Mouse (Mus musculus): ENCODE data around the gene Tyr. TPM values are rescaled to one million over a fixed set of nuclear protein-coding genes. Genes with fewer than 3 reads are reported as not detected.
"Not testable (repeated sequence)": the region's sequence is repeated elsewhere in the genome, so short reads cannot be mapped to it uniquely, and the experiment has no call there.

Gene Tyr
- 0.14 TPM in 1 of 2 replicates, not detected in the other for polyA plus RNA-seq (2016; fragmentation: Nextera tagmentation; extraction: Ambion mirVana)

DNA sequence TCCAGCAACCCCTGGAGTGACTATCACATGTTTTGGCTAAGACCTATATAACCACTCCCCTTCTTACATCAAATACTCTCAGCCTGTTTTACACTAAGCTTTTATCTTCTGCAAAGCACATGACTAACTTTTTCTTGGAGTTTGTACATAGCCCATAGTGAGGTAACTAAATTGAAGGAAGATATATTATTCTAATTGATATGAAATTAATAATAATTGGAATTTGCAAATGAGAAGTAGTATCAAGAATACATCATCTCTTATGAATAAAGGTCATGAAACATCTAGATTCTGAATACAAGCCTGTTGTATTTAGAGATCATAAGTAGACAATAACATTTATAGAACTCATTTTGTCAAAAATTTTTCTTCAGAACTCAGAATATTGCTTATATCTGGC lies at the start of gene Tyr:
Gene Tyr (minus strand): TSS at position 101 of the 400 bp plus-strand sequence.
- no peaks in the 10 kb centered on the region for H3K36me3 ChIP-seq
- no peaks in the 10 kb centered on the region for H3K27me3 ChIP-seq
- H3K4me1 ChIP-seq = no peaks in the 10 kb centered on the region
- H3K9me3 ChIP-seq = no peaks in the 10 kb centered on the region
- H3K4me3 ChIP-seq = no peak within 1 kb of the TSS
- no peak within 1 kb of the TSS for H3K9ac ChIP-seq (replicated peaks)
- H3K4me2 ChIP-seq (replicated peaks) = no peak within 1 kb of the TSS
- ATAC-seq (ENCODE audit: low FRiP score, low read depth) = no peak
- no peak within 1 kb of the TSS for H3K27ac ChIP-seq (replicated peaks)

DNA sequence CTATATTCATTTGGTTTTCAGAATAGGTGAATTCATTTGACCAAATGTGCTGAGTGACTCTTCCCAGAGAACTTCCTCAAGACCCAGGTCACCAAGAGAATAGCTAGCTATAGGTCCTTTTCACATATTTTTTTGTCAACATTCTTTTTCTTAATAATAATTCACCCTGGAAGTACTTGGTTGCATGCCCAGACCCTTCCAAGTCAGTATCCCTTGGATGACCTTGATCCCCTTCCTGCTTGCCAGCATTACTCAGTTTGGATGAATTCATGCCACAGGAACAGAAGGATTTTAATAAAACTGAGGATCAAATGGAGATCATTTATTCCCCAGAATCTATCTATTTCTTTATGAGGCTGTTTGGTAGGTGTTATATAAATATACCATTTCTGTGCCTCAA lies 45.7 kb upstream of the Tyr start:
- Histone ChIP-seq H3K27ac (replicated peaks) (no peak overlapping the region), H3K9me3 (no peaks in the 10 kb centered on the region), H3K9ac (replicated peaks) (no peak overlapping the region), H3K4me3 (no peak overlapping the region), H3K4me1 (no peaks in the 10 kb centered on the region), H3K36me3 (no peaks in the 10 kb centered on the region), H3K4me2 (replicated peaks) (no peak overlapping the region), H3K27me3 (no peaks in the 10 kb centered on the region)
- no peak for ATAC-seq (ENCODE audit: low FRiP score, low read depth)

DNA sequence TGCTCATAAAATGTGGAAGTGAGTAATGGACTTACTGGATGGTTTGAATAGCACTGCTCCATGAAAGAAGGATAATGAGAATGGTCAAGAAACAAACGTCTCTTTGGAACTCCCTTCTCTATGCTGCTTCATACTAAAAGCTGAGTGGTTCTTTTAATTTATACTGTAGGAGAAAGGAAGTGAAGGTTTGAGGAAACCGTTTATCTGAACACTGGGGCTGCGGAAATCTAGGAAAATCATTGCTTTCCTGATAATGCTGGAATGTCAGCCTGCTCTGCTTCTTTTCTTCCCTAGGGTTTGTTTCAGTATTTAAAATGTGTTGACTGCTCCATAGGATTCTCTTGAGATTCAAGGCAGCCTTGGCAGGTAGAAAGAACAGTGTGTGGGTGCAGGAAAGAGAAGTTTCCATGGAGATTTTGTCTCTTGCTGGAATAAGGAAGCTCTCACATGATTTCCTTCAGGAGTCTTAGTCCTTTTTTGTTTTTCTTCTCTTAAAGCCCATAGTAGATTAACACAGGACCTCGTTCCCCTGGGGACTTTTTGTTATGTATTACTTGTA lies 891 bp upstream of the Tyr start:
- Histone ChIP-seq H3K4me2 (replicated peaks) (no peak overlapping the region), H3K27me3 (no peaks in the 10 kb centered on the region), H3K9me3 (no peaks in the 10 kb centered on the region), H3K36me3 (no peaks in the 10 kb centered on the region), H3K27ac (replicated peaks) (no peak overlapping the region), H3K4me3 (no peak overlapping the region), H3K4me1 (no peaks in the 10 kb centered on the region), H3K9ac (replicated peaks) (no peak overlapping the region)
- ATAC-seq (ENCODE audit: low FRiP score, low read depth) = no peak
- 14% methylated on average over 4 of the region's 4 CpGs for WGBS

DNA sequence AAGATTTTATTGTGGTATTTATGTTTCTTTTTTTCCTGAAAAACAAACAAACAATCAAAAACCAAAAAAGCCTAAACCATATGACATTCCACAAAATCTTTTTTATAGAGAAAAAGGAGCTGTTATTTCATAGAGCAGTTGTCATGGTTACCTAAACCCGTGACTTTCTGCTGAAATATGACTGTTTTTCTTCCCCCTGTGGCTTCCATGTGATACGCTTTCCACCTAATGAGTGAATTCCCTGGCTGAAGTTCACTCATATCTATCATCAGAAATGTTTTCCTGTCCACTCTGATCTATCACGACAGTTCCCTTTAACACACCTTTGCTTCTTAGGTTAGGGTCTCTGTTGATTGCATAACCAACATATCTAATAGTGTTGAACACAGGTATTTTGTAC lies 5.3 kb downstream of the Tyr start:
- H3K4me3 ChIP-seq = no peak overlapping the region
- H3K9me3 ChIP-seq = no peaks in the 10 kb centered on the region
- no peaks in the 10 kb centered on the region for H3K27me3 ChIP-seq
- H3K36me3 ChIP-seq = no peaks in the 10 kb centered on the region
- no peak overlapping the region for H3K9ac ChIP-seq (replicated peaks)
- no peak for ATAC-seq (ENCODE audit: low FRiP score, low read depth)
- H3K4me1 ChIP-seq = no peaks in the 10 kb centered on the region
- no peak overlapping the region for H3K4me2 ChIP-seq (replicated peaks)
- H3K27ac ChIP-seq (replicated peaks) = no peak overlapping the region
- WGBS = 81% methylated on average over 3 of the region's 3 CpGs

DNA sequence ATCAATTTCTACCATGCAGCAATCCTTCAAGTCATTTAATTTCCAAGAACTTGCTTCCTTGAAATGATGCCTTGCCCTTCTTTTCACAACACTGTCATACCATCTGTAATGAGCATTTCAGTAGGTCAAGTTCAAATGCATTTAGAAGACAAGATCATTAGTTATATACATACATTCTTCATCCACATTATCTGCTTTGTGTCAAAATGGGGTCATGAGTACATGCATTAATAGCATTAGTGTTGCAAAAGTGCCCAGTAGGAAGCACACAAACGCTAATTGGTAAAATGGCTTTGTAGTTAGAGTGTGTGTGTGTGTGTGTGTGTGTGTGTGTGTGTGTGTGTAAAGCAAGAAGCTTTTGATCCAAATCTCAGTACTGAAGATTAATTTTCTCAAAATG lies 80.0 kb downstream of the Tyr start:
- Histone ChIP-seq H3K27ac (replicated peaks) (no peak overlapping the region), H3K4me1 (no peaks in the 10 kb centered on the region), H3K9me3 (no peaks in the 10 kb centered on the region), H3K4me3 (no peak overlapping the region), H3K9ac (replicated peaks) (no peak overlapping the region), H3K27me3 (no peaks in the 10 kb centered on the region), H3K4me2 (replicated peaks) (no peak overlapping the region), H3K36me3 (no peaks in the 10 kb centered on the region)
- 76% methylated on average over 1 of the region's 1 CpGs for WGBS
- no peak for ATAC-seq (ENCODE audit: low FRiP score, low read depth)

DNA sequence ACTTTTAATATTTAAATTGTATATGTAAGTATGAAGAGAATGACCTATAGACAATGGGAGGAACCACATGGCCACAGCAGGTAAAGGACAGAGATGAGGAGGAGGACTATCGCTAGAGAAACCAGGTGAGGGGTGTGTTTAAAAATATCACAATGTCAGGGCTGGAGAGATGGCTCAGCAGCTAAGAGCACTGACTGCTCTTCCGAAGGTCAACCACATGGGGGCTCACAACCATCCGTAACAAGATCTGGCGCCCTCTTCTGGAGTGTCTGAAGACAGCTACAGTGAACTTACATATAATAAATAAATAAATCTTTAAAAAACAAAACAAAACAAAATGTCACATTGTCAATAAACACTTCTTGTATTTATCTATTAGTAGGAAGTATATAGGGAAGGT lies 81.9 kb downstream of the Tyr start:
- not testable (repeated sequence) for H3K4me2 ChIP-seq (replicated peaks); ATAC-seq (ENCODE audit: low FRiP score, low read depth); H3K9me3 ChIP-seq; H3K9ac ChIP-seq (replicated peaks); H3K36me3 ChIP-seq; H3K27me3 ChIP-seq; H3K27ac ChIP-seq (replicated peaks); H3K4me3 ChIP-seq; H3K4me1 ChIP-seq
- 14% methylated on average over 4 of the region's 4 CpGs for WGBS

DNA sequence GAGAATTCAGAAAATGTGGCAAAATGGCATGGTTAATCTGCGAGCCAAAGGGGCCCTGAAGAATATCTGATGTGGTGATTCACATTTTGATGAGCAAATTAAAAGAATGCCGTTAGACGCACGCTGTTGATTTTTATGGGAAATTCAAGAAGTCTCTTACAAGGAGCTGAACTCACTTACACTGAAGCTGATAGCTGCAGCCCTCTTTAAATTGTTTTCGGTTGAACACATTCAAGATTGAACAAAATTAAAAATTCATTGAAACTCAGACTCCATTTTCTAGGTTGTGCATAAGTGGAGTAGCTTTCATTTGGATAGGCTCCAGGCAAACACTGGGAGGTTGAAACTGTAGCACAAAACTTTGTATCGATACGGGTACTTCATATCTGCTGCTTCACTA lies 96.3 kb downstream of the Tyr start:
- 94% methylated on average over 7 of the region's 7 CpGs for WGBS
- Histone ChIP-seq H3K27me3 (no peaks in the 10 kb centered on the region), H3K36me3 (no peaks in the 10 kb centered on the region), H3K4me2 (replicated peaks) (no peak overlapping the region), H3K9me3 (no peaks in the 10 kb centered on the region), H3K27ac (replicated peaks) (no peak overlapping the region), H3K9ac (replicated peaks) (no peak overlapping the region), H3K4me1 (no peaks in the 10 kb centered on the region), H3K4me3 (no peak overlapping the region)
- no peak for ATAC-seq (ENCODE audit: low FRiP score, low read depth)

DNA sequence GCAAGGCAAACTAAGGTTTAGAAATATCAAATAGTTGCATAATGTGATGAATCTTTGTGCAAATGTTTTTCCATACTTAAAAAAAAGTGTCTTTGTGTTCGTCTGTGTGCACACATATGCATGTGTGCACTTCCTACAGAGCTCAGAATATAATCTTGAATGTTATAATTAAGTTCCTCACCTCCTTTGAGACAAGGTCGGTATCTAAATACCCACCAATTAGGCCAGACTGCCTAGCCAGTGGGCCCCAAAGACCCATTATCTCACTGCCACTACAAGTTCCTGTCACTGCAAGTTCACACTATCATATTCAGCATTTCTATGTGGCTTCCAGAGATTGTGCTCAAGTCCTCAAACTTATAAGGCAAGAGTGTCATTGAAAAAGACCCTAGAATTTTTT lies 118.4 kb downstream of the Tyr start:
- Histone ChIP-seq H3K9ac (replicated peaks) (no peak overlapping the region), H3K27me3 (no peaks in the 10 kb centered on the region), H3K27ac (replicated peaks) (no peak overlapping the region), H3K9me3 (no peaks in the 10 kb centered on the region), H3K4me2 (replicated peaks) (no peak overlapping the region), H3K36me3 (no peaks in the 10 kb centered on the region), H3K4me3 (no peak overlapping the region), H3K4me1 (no peaks in the 10 kb centered on the region)
- 61% methylated on average over 2 of the region's 2 CpGs for WGBS
- ATAC-seq (ENCODE audit: low FRiP score, low read depth) = no peak

Other genes starting within 250 kb of the Tyr start
- gene Nox4, start 247.4 kb downstream of the Tyr start, polyA plus RNA-seq (2016; fragmentation: Nextera tagmentation; extraction: Ambion mirVana) = 3.6 TPM in 2 replicates
- 0.84 and 1.6 TPM in 2 replicates for gene Grm5, start 90.7 kb upstream of the Tyr start, polyA plus RNA-seq (2016; fragmentation: Nextera tagmentation; extraction: Ambion mirVana)